Mouse (Mus musculus) bone marrow macrophage, adult 2 months (primary cell): Measurements from ENCODE around the gene Inpp5b.

Experiments
- CTCF ChIP-seq: IDR thresholded peaks from 2 replicates; pipeline ENCODE4 v1.5.1; 2012; ENCODE audit warnings: low read depth, mild to moderate bottlenecking, low read length, moderate library complexity
- POLR2A ChIP-seq: IDR thresholded peaks from 2 replicates; pipeline ENCODE4 v1.6.1; 2012; ENCODE audit warnings: mild to moderate bottlenecking, low read depth, low read length, borderline replicate concordance

DNA sequence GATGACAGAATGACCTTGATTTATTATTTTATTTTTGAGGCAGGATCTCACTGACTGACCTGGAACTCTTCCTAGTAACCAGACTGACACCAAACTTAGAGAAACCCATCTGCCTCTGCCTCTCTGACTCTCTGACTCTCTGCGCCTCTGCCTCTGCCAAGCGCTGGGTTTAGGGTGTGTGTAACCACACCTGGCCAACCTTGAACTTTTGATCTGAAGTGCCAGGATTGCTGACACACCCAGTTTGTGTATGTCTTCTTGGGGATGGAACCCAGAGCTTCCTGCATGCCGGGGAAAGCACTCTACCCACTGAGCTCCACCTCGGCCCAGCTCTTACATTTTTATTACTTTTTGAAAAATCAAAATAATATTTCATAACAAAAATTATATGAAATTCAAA lies 77.2 kb downstream of the Inpp5b start:
- TF ChIP-seq CTCF (no peak), POLR2A (no peak)
